Mouse (Mus musculus) embryonic facial prominence, embryonic 15.5 days (tissue): ENCODE measurements around the gene Lrp6. TPM values are rescaled to one million over a fixed set of nuclear protein-coding genes. Genes with fewer than 3 reads are reported as not detected.

Source experiments
- ATAC-seq: fragments of 200-750 bp; cut with Nextera tagmentation; 2 replicates; pipeline ENCODE4 v1.8.0; 2017; ENCODE audit warnings: low read depth, moderate TSS enrichment; ENCODE audit not compliant: insufficient number of reproducible peaks, low FRiP score, low TSS enrichment
- H3K27ac ChIP-seq: fragments of 300-500 bp; sonication (generic); replicated peaks from 2 replicates; pipeline ENCODE4 v1.5.1; 2015; ENCODE audit warnings: mild to moderate bottlenecking, inconsistent platforms
- H3K27me3 ChIP-seq: fragments of 300-500 bp; sonication (generic); 2 replicates; pipeline ENCODE4 v1.6.1; 2015; ENCODE audit warnings: inconsistent platforms
- H3K36me3 ChIP-seq: fragments of 300-500 bp; sonication (generic); 2 replicates; pipeline ENCODE4 v1.6.1; 2015; ENCODE audit warnings: mild to moderate bottlenecking, inconsistent platforms
- H3K4me1 ChIP-seq: fragments of 300-500 bp; sonication (generic); 2 replicates; pipeline ENCODE4 v1.6.1; 2015; ENCODE audit warnings: inconsistent platforms
- H3K4me2 ChIP-seq: fragments of 300-500 bp; sonication (generic); replicated peaks from 2 replicates; pipeline ENCODE4 v1.6.1; 2015; ENCODE audit warnings: mild to moderate bottlenecking, inconsistent platforms
- H3K4me3 ChIP-seq: fragments of 300-500 bp; sonication (generic); replicated peaks from 2 replicates; pipeline ENCODE4 v1.5.1; 2015; ENCODE audit warnings: mild to moderate bottlenecking, inconsistent platforms
- H3K9ac ChIP-seq: fragments of 300-500 bp; sonication (generic); 2 replicates; pipeline ENCODE4 v1.6.1; 2015; ENCODE audit warnings: inconsistent platforms
- H3K9me3 ChIP-seq: fragments of 300-500 bp; sonication (generic); replicated peaks from 2 replicates; pipeline ENCODE4 v1.6.1; 2016; ENCODE audit warnings: inconsistent platforms
- WGBS: fragments of 180-500 bp; shearing (Covaris S2); methylation state at CpG from one replicate; pipeline ENCODE4 v1.1.7; 2015; 5-methylcytosine and 5-hydroxymethylcytosine counted together
- polyA plus RNA-seq: library from polyadenylated mRNA; unstranded; fragments of >200 nt; fragmentation: Nextera tagmentation; extraction: Ambion mirVana; gene quantifications from 2 replicates; pipeline ENCODE4 v1.2.1, GENCODE M21; 2015

Lrp6 gene
- polyA plus RNA-seq, 1 experiment from 2014 or later = 31.1 TPM

GRCm38 (mm10) chr6:134601130-134601529 is 34.4 kb upstream of the Lrp6 start:
- H3K4me1 ChIP-seq = peaks cover 12% of the 10 kb centered on the region
- H3K9me3 ChIP-seq = no peaks in the 10 kb centered on the region
- H3K4me3 ChIP-seq = no peak overlapping the region
- peak overlapping the region; percentile 81 for H3K27ac ChIP-seq
- no peak overlapping the region for H3K4me2 ChIP-seq
- 62% methylated on average over 7 of the region's 7 CpGs for WGBS
- H3K36me3 ChIP-seq = no peaks in the 10 kb centered on the region
- no peak overlapping the region for H3K9ac ChIP-seq
- H3K27me3 ChIP-seq = no peaks in the 10 kb centered on the region
- ATAC-seq = no peak

DNA sequence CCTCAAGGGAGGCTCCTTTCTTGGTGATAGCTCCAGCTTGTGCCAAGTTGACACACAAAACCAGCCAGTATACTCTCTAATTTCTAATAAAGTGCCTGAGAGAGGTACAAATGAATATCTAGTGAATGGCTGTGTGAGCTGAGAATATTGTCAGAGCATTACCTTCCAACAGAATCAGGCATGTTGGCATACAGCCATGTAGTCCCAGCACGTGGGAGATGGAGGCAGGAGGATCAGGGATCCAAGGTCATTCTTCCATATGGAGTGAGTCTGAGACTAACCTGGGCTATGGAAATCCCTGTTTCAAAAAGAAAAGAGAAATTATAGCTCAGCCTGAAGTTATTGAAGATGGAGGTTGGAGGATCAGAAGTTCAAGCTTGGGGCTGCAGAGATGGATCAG is 32.5 kb upstream of the Lrp6 start:
- Histone ChIP-seq H3K9ac (no peak overlapping the region), H3K27ac (no peak overlapping the region), H3K9me3 (no peaks in the 10 kb centered on the region), H3K36me3 (no peaks in the 10 kb centered on the region), H3K4me3 (no peak overlapping the region), H3K4me2 (no peak overlapping the region), H3K4me1 (peaks cover 10% of the 10 kb centered on the region; the same call in 1 of the 2 replicates), H3K27me3 (no peaks in the 10 kb centered on the region)
- no peak for ATAC-seq
- WGBS = 46% methylated on average over 1 of the region's 1 CpGs

DNA sequence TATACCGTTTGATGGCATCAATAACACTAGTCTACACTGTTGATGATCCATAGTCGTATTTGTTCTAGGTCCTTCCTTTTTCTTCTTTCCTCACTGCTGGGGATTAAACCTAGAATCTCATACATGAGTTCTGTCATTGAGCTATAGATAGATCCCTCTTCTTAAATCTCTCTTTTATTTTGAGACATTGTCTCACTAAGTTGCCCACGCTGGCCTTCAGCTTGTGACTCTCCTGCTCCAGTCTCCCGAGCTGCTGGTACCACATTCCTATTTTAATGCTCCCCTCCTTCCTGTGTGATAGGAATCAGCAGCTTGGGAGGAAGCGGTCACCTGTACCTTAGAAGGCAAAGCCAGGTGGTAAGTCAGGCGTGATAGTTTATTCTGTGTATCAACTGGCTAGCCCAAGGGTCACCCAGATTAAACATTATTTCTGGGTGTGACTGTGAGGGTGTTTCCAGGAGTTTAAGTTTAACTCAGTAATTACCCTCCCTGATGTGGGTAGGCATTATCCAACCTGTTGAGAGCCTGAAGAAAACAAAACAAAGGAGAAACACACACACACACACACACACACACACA is 31.0 kb upstream of the Lrp6 start:
- H3K4me1 ChIP-seq = peaks cover 7% of the 10 kb centered on the region; the same call in 1 of the 2 replicates
- H3K4me3 ChIP-seq = no peak overlapping the region
- no peak overlapping the region for H3K4me2 ChIP-seq
- H3K9ac ChIP-seq = no peak overlapping the region
- 91% methylated on average over 6 of the region's 6 CpGs for WGBS
- H3K27me3 ChIP-seq = no peaks in the 10 kb centered on the region
- H3K9me3 ChIP-seq = no peaks in the 10 kb centered on the region
- H3K27ac ChIP-seq = no peak overlapping the region
- H3K36me3 ChIP-seq = no peaks in the 10 kb centered on the region
- ATAC-seq = no peak

DNA sequence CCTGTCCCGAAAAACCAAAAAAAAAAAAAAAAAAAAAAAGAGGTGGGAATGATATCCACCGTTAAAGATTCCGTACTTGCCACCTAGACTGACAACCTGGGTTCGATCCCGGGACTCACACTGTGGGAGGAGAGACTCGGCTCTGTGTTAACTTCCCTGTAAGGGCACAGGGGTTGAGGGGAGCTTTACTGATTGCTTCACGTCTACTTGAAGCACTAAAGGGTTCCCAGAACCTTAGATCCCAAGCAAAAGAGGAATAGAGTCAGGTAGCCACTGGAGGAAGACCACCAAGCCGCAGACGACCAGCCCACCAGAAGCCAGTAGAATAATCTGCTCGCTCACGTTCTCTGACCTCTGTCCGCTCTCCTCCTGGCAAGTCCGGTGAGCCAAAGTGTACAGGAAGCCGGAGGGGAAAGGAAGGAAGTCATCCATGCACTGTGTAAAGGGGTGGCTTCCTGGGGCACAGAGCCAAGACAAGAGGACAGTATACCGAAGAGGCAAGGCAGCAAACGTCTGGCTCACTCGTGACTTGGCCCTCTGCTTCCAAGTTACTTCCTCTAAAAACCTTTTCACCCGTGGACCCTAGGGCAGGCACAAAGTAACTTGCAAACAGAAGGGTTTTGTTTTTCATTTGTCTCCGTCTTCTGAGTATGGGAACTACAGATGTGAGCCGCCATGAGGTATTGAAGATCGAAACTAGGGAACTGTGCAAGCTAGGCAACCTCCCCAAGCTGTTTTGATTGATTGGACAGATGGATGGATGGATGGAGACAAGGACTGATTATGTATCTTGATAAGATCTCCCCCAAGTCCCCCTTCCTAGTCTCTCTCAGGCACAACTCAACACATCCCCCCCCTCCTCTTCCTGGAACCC is 28.0 kb upstream of the Lrp6 start:
- 70% methylated on average over 21 of the region's 21 CpGs for WGBS
- Histone ChIP-seq H3K9me3 (no peaks in the 10 kb centered on the region), H3K4me2 (no peak overlapping the region), H3K4me1 (no peaks in the 10 kb centered on the region), H3K27me3 (no peaks in the 10 kb centered on the region), H3K4me3 (no peak overlapping the region), H3K9ac (no peak overlapping the region), H3K36me3 (no peaks in the 10 kb centered on the region), H3K27ac (no peak overlapping the region)
- ATAC-seq = no peak

GRCm38 (mm10) chr6:134591614-134592013 is 24.8 kb upstream of the Lrp6 start:
- ATAC-seq = no peak
- no peaks in the 10 kb centered on the region for H3K36me3 ChIP-seq
- no peaks in the 10 kb centered on the region for H3K27me3 ChIP-seq
- no peaks in the 10 kb centered on the region for H3K4me1 ChIP-seq
- H3K4me2 ChIP-seq = no peak overlapping the region
- 86% methylated on average over 2 of the region's 2 CpGs for WGBS
- H3K4me3 ChIP-seq = no peak overlapping the region
- no peak overlapping the region for H3K9ac ChIP-seq
- no peaks in the 10 kb centered on the region for H3K9me3 ChIP-seq
- no peak overlapping the region for H3K27ac ChIP-seq

- 75% methylated on average over 5 of the region's 5 CpGs for WGBS
- H3K36me3 ChIP-seq = no peaks in the 10 kb centered on the region
- no peaks in the 10 kb centered on the region for H3K9me3 ChIP-seq
- H3K4me2 ChIP-seq = no peak overlapping the region
- ATAC-seq = no peak
- no peaks in the 10 kb centered on the region for H3K27me3 ChIP-seq
- no peak overlapping the region for H3K27ac ChIP-seq
- H3K9ac ChIP-seq = no peak overlapping the region
- H3K4me3 ChIP-seq = no peak overlapping the region
- H3K4me1 ChIP-seq = no peaks in the 10 kb centered on the region
Observed at GRCm38 (mm10) chr6:134586241-134586640, 19.5 kb upstream of the Lrp6 start.

- Histone ChIP-seq H3K4me2 (no peak overlapping the region), H3K9me3 (no peaks in the 10 kb centered on the region), H3K36me3 (no peaks in the 10 kb centered on the region), H3K27ac (no peak overlapping the region), H3K27me3 (no peaks in the 10 kb centered on the region), H3K4me3 (no peak overlapping the region), H3K9ac (no peak overlapping the region), H3K4me1 (no peaks in the 10 kb centered on the region)
- no peak for ATAC-seq
- 95% methylated on average over 2 of the region's 2 CpGs for WGBS
Observed at GRCm38 (mm10) chr6:134584616-134585015, 17.9 kb upstream of the Lrp6 start.

- no peaks in the 10 kb centered on the region for H3K27me3 ChIP-seq
- no peak overlapping the region for H3K9ac ChIP-seq
- H3K4me2 ChIP-seq = no peak overlapping the region
- H3K9me3 ChIP-seq = no peaks in the 10 kb centered on the region
- H3K4me3 ChIP-seq = no peak overlapping the region
- no peak overlapping the region for H3K27ac ChIP-seq
- WGBS = 69% methylated on average over 5 of the region's 5 CpGs
- no peaks in the 10 kb centered on the region for H3K4me1 ChIP-seq
- H3K36me3 ChIP-seq = no peaks in the 10 kb centered on the region
- no peak for ATAC-seq
Observed at GRCm38 (mm10) chr6:134582110-134582509, 15.3 kb upstream of the Lrp6 start.

- H3K9me3 ChIP-seq = no peaks in the 10 kb centered on the region
- no peak overlapping the region for H3K27ac ChIP-seq
- H3K36me3 ChIP-seq = no peaks in the 10 kb centered on the region
- H3K4me1 ChIP-seq = no peaks in the 10 kb centered on the region
- no peak overlapping the region for H3K4me2 ChIP-seq
- WGBS = 86% methylated on average over 4 of the region's 4 CpGs
- H3K4me3 ChIP-seq = no peak overlapping the region
- ATAC-seq = no peak
- no peaks in the 10 kb centered on the region for H3K27me3 ChIP-seq
- no peak overlapping the region for H3K9ac ChIP-seq
Observed at GRCm38 (mm10) chr6:134579506-134579905, 12.7 kb upstream of the Lrp6 start.

GRCm38 (mm10) chr6:134578039-134578438 is 11.3 kb upstream of the Lrp6 start:
- no peaks in the 10 kb centered on the region for H3K4me1 ChIP-seq
- WGBS = 52% methylated on average over 6 of the region's 6 CpGs
- no peak overlapping the region for H3K4me3 ChIP-seq
- H3K4me2 ChIP-seq = no peak overlapping the region
- H3K27me3 ChIP-seq = no peaks in the 10 kb centered on the region
- no peaks in the 10 kb centered on the region for H3K36me3 ChIP-seq
- no peak overlapping the region for H3K27ac ChIP-seq
- no peak overlapping the region for H3K9ac ChIP-seq
- H3K9me3 ChIP-seq = no peaks in the 10 kb centered on the region
- ATAC-seq = no peak

DNA sequence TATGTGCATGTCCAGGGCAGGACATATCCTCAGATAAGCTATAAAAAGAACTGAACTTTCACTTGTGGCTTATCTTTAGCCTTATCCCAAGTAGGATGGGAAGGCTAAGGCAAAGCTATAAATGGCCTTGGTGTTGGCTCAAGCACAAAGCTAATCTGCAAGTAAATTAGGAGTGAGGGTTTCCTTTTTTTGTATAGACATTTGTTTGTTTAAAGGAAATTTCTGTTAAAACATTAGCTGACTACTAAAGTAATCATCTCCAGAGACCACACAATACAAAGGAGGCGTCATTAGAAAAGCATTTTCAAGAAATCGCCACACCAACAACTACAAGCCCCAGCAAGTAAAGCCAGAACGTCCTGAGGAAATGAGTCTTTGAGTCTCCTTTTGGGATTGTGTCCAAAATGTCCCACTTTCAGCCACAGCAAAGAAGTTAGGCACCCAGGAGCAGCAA is 8.6 kb upstream of the Lrp6 start:
- Histone ChIP-seq H3K4me1 (no peaks in the 10 kb centered on the region), H3K27ac (no peak overlapping the region), H3K4me3 (no peak overlapping the region), H3K4me2 (no peak overlapping the region), H3K9me3 (0 out of 2 replicates have a peak, but pooled peaks cover 3% of the 10 kb centered on the region), H3K27me3 (no peaks in the 10 kb centered on the region), H3K9ac (no peak overlapping the region), H3K36me3 (no peaks in the 10 kb centered on the region)
- WGBS = 43% methylated on average over 3 of the region's 3 CpGs
- no peak for ATAC-seq
